Mouse (Mus musculus): ENCODE measurements around the gene Ssbp4.

DNA sequence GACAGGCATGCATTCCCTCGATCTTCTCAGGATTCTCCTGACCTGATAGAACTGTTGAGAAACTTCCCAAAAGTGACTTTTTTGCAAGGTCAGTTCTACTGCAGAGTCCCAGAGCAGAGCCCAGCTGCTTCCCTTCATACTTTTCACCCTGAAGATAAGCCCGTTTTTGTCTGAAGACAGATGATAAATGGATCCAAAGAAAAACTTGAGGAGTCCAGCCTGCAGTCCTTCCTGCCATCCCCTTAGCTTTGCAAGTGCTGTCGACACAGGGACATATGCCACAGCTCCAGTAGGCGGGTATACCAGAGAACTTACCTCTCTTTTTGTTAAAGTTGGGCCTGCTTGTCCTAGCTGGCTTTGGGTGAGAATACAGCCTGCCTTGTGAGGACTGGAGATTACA is 47.3 kb downstream of the Ssbp4 start:
- no peak for TF ChIP-seq TAL1 (IDR thresholded peaks at IDR 0.05; ENCODE audit: low read length)
- TF ChIP-seq GATA1 (IDR thresholded peaks at IDR 0.05; ENCODE audit: low read length), result no peak
